Mouse (Mus musculus) liver, embryonic 16.5 days (tissue): ENCODE data around the gene Cplane1. TPM values are rescaled to one million over a fixed set of nuclear protein-coding genes. Genes with fewer than 3 reads are reported as not detected.
A peak's percentile ranks its signal among the peaks of the same experiment; 100 is the strongest.

ENCODE experiments used
- ATAC-seq: fragments of 200-750 bp; cut with Nextera tagmentation; 2 replicates; pipeline ENCODE4 v1.8.0; 2017; ENCODE audit warnings: low read depth, mild to moderate bottlenecking, moderate number of reproducible peaks, moderate library complexity
- H3K27ac ChIP-seq: fragments of 300-500 bp; sonication (generic); 2 replicates; pipeline ENCODE4 v1.5.1; 2014; ENCODE audit warnings: mild to moderate bottlenecking, low read length
- H3K27me3 ChIP-seq: fragments of 300-500 bp; sonication (generic); 2 replicates; pipeline ENCODE4 v1.6.1; 2014; ENCODE audit warnings: low read depth, low read length, mixed read lengths; ENCODE audit not compliant: control insufficient read depth, insufficient read depth
- H3K36me3 ChIP-seq: fragments of 300-500 bp; sonication (generic); 2 replicates; pipeline ENCODE4 v1.6.1; 2014; ENCODE audit warnings: mild to moderate bottlenecking; ENCODE audit not compliant: control insufficient read depth, insufficient read depth
- H3K4me1 ChIP-seq: fragments of 300-500 bp; sonication (generic); 2 replicates; pipeline ENCODE4 v1.6.1; 2014; ENCODE audit warnings: low read depth, low read length, mixed read lengths; ENCODE audit not compliant: control insufficient read depth
- H3K4me2 ChIP-seq: fragments of 300-500 bp; sonication (generic); 2 replicates; pipeline ENCODE4 v1.6.1; 2014; ENCODE audit warnings: low read depth, low read length, mixed read lengths
- H3K4me3 ChIP-seq: fragments of 300-500 bp; sonication (generic); 2 replicates; pipeline ENCODE4 v1.5.1; 2014; ENCODE audit warnings: low read depth, mild to moderate bottlenecking, low read length
- H3K9ac ChIP-seq: fragments of 300-500 bp; sonication (generic); 2 replicates; pipeline ENCODE4 v1.6.1; 2014; ENCODE audit warnings: low read depth, low read length
- H3K9me3 ChIP-seq: fragments of 300-500 bp; sonication (generic); replicated peaks from 2 replicates; pipeline ENCODE4 v1.6.1; 2016; ENCODE audit warnings: low read length; ENCODE audit not compliant: control insufficient read depth
- WGBS: fragments of 180-500 bp; shearing (Covaris S2); extraction: QIAGEN DNeasy Blood & Tissue Kit; methylation state at CpG from one replicate; pipeline ENCODE4 v1.1.7; 2014; ENCODE audit not compliant: insufficient replicate concordance; 5-methylcytosine and 5-hydroxymethylcytosine counted together
- polyA plus RNA-seq: library from polyadenylated mRNA; unstranded; fragments of >200 nt; fragmentation: Nextera tagmentation; extraction: Ambion mirVana; gene quantifications from 2 replicates; pipeline ENCODE4 v1.2.1, GENCODE M21; 2015

Cplane1 gene
- polyA plus RNA-seq, 1 experiment from 2014 or later, result 0.64 TPM

DNA sequence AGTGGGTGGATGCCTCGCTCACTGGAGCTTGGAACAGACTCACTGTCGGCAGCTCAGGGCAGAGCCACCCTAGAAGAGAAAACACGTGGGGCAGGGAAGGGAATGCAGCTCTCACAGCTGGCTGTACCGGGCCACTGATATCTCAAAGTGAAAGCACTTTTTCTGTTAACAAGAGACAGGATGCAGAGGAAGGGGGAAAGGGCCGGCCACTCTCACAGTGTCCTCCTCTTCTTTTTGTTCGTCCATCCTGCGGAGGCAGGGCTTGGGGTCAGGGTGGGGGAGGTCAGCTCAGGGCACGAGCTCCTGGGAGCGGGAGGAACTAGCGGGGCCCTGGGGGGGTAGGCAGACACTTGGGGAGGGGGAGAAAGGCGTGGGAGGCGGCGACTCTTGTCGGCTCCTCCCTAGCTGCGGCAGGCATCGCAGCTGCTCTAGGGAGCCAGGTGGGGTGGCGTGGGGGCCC is 110.4 kb downstream of the Cplane1 start:
- WGBS, result 29% methylated on average over 17 of the region's 17 CpGs
- ATAC-seq, result no peak
- peak overlapping the region; percentile 51 for H3K4me2 ChIP-seq

DNA sequence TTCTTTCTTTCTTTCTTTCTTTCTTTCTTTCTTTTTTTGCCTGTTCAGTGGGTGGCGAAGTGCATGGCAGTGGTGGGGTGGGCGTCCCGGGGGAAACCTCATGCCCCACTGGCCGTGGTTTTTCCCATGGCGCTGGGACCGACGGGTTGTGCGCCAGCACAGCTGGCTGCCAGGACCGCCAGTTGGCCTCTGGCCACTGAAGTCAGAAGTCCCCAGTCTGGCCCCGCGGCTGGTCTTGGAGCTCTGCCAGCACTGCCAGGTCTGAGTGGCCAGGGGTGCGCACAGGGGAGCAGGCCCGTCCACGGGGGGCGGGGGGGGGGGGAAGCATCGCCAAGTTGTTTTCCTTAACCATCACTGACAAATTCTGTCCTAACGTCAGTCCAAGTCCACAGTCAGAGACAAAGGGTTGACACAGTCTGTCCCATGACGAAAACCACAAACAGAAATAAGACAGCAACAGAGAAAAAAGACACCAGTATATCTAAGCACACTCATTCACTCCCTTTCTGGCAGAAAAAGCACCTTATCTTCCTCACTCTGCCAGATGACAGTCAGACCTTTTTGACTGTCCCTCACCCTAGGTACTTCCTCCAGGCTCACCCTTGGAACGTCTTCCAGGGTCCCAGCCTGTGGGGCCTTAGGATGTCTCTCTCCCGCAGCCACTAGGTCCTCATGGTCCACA is 111.2 kb downstream of the Cplane1 start:
- Histone ChIP-seq H3K4me3 (peak overlapping the region; percentile 11; the same call in 1 of the 2 replicates), H3K9ac (no peak overlapping the region), H3K27me3 (no peaks in the 10 kb centered on the region), H3K4me1 (no peaks in the 10 kb centered on the region), H3K27ac (no peak overlapping the region), H3K36me3 (no peaks in the 10 kb centered on the region), H3K9me3 (no peaks in the 10 kb centered on the region), H3K4me2 (peak overlapping the region; percentile 51; the same call in 1 of the 2 replicates)
- 55% methylated on average over 20 of the region's 20 CpGs for WGBS
- ATAC-seq, result no peak

More for the DNA sequence above, 110.4 kb downstream of the Cplane1 start:
- no peaks in the 10 kb centered on the region for H3K36me3 ChIP-seq
- peak overlapping the region; percentile 39 for H3K4me3 ChIP-seq
- H3K9ac ChIP-seq, result no peak overlapping the region
- no peaks in the 10 kb centered on the region for H3K9me3 ChIP-seq
- H3K27ac ChIP-seq, result no peak overlapping the region
- no peaks in the 10 kb centered on the region for H3K27me3 ChIP-seq
- H3K4me1 ChIP-seq, result no peaks in the 10 kb centered on the region

DNA sequence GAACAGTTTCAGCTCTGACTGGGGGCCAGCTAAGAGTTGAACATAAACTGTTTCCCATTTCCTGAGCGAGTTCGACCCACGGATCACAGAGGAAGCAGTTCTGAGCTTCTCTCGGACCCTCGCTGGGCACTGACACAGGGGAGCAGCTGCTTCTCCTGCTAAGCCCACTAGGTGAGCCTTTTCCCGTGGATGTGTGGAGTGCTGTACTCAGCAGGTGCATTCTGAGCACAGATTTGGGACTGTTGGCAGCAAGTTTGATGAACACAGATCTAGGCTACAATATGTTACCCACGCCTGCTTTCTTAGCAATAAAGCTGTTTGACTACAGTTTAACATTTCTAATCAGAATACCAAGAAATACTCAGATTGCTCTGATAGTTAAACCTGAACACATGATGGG is 112.8 kb downstream of the Cplane1 start:
- H3K27me3 ChIP-seq, result no peaks in the 10 kb centered on the region
- WGBS, result 55% methylated on average over 7 of the region's 7 CpGs
- no peak for ATAC-seq
- H3K9ac ChIP-seq, result no peak overlapping the region
- H3K4me2 ChIP-seq, result no peak overlapping the region
- no peak overlapping the region for H3K27ac ChIP-seq
- H3K36me3 ChIP-seq, result no peaks in the 10 kb centered on the region
- H3K9me3 ChIP-seq, result no peaks in the 10 kb centered on the region
- H3K4me3 ChIP-seq, result no peak overlapping the region
- H3K4me1 ChIP-seq, result no peaks in the 10 kb centered on the region

DNA sequence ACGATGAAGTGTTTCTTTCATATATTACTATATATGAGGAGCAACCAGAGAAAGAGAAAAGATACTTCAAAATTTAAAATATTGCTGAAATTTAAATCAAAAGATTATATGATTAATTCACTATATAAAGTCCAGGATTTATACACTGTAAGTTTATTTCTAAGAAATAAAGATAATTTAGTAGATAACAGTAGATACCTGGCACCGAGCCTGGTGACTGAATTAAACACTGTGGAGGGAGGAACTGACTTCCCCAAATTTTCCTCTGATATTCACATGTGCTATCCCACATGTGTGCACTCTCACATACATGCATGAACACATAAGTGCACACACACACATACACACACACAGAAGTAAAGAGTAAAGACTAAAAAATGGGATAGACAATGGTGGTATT is 113.2 kb downstream of the Cplane1 start:
- Histone ChIP-seq H3K27me3 (no peaks in the 10 kb centered on the region), H3K27ac (no peak overlapping the region), H3K4me1 (no peaks in the 10 kb centered on the region), H3K9me3 (no peaks in the 10 kb centered on the region), H3K4me2 (no peak overlapping the region), H3K36me3 (no peaks in the 10 kb centered on the region), H3K9ac (no peak overlapping the region), H3K4me3 (no peak overlapping the region)
- 63% methylated on average over 2 of the region's 2 CpGs for WGBS
- ATAC-seq, result no peak

DNA sequence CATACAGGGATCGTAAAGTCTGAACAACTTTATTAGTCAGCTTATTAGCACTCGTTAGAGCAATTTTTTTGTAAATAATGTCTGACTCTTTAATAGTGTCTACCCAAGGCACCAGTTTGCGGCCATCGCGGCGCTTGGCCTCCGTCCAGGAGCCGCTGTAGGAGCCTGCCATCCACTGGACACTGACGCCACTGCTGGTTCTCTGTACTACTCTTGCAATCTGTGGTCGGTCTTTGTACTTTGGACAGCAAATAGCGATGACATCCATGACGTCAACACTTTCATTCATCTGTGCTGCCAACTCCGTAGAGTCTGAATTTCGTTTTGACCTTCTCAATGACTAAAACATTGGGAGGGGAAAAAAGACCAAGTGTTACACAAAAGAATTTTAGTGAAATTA is 122.3 kb downstream of the Cplane1 start:
- peaks cover 37% of the 10 kb centered on the region for H3K36me3 ChIP-seq
- H3K9ac ChIP-seq, result no peak overlapping the region
- no peak overlapping the region for H3K27ac ChIP-seq
- H3K27me3 ChIP-seq, result no peaks in the 10 kb centered on the region
- no peak for ATAC-seq
- WGBS, result 90% methylated on average over 14 of the region's 14 CpGs
- no peak overlapping the region for H3K4me2 ChIP-seq
- H3K4me1 ChIP-seq, result no peaks in the 10 kb centered on the region
- no peak overlapping the region for H3K4me3 ChIP-seq
- no peaks in the 10 kb centered on the region for H3K9me3 ChIP-seq

DNA sequence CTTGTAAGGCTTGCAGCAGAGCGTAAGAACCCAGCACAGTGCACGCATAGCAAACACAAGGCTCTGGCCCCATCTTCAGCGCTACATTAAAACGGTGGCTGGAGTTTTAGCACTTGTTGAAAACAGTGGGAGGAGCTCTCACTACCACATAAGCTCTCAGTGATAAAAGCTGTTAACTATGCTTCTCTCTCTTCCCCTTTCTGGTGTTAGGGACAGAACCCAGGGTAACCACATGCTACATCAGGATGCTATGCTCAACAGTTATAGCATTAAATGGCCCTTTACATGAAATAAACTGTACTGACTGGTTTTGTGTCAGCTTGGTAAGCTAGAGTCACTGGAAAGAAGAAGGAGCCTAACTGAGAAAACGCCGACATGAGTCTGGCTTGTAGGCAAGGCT is 125.2 kb downstream of the Cplane1 start:
- H3K27me3 ChIP-seq, result no peaks in the 10 kb centered on the region
- no peak overlapping the region for H3K27ac ChIP-seq
- WGBS, result 91% methylated on average over 6 of the region's 6 CpGs
- no peaks in the 10 kb centered on the region for H3K4me1 ChIP-seq
- peaks cover 42% of the 10 kb centered on the region for H3K36me3 ChIP-seq
- H3K9me3 ChIP-seq, result no peaks in the 10 kb centered on the region
- H3K4me3 ChIP-seq, result no peak overlapping the region
- no peak overlapping the region for H3K4me2 ChIP-seq
- H3K9ac ChIP-seq, result no peak overlapping the region
- ATAC-seq, result no peak

DNA sequence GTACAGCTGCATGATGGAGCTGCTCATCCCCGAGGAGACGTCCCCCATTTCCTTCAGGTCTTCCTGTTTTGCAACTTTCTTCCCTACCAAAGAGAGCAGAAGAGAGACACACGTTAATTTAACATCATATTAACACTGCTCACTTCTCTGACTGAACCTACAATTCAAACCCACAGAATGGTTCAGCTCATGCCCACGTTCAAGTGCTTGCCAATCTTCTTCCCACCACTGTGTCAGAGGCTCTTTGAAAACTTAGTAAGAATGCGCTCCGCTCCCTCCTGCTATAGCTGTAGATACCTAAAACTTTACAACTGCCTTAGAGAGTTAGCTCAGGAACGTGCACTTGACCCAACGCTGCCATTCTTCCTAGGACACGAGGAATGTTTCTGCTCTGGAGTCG is 134.0 kb downstream of the Cplane1 start:
- peaks cover 30% of the 10 kb centered on the region for H3K36me3 ChIP-seq
- no peaks in the 10 kb centered on the region for H3K27me3 ChIP-seq
- no peak overlapping the region for H3K27ac ChIP-seq
- no peak for ATAC-seq
- H3K4me3 ChIP-seq, result no peak overlapping the region
- H3K4me1 ChIP-seq, result no peaks in the 10 kb centered on the region
- no peak overlapping the region for H3K4me2 ChIP-seq
- H3K9ac ChIP-seq, result no peak overlapping the region
- 84% methylated on average over 10 of the region's 10 CpGs for WGBS
- no peaks in the 10 kb centered on the region for H3K9me3 ChIP-seq

DNA sequence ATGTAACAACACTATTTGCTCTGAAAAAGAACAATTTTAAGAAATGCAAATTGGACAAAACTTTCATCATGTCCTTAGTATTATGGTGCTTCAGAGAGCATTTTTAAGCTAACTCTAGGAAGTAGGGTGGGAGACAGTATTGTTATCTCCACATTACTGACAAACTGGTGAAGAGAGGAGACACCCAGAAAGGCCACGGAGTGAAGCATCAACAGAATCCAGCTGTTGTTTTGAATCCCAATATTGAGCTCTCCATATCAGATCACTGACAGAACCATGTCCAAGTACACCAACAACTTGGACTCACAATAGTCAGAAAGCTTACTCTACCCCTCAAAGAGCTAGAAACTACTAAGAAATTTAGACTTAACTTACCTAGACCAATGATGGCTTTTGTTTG is 136.6 kb downstream of the Cplane1 start:
- ATAC-seq, result no peak
- Histone ChIP-seq H3K27me3 (no peaks in the 10 kb centered on the region), H3K9me3 (no peaks in the 10 kb centered on the region), H3K27ac (no peak overlapping the region), H3K4me1 (no peaks in the 10 kb centered on the region), H3K4me2 (no peak overlapping the region), H3K36me3 (peaks cover 25% of the 10 kb centered on the region), H3K4me3 (no peak overlapping the region), H3K9ac (no peak overlapping the region)
- 58% methylated on average over 1 of the region's 1 CpGs for WGBS

DNA sequence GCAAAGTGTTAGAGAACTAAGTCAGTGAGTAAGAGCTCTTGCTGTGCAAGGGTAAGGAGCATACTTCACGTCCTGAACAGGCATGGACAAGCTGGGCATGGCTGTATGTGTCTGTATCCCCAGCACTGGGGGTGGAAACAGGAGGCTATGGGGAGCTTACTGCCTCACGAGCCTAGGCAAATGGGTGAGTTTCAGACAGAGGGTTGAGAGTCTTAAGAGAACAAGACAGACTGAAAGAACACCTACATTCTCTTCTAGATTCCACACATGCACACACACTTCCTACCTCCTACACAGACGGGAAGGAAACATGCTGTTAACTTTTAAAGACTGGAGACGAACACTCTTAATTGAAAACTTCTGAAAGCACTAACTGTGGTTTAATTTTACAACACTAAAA is 148.5 kb downstream of the Cplane1 start:
- Histone ChIP-seq H3K4me3 (no peak overlapping the region), H3K9me3 (no peaks in the 10 kb centered on the region), H3K36me3 (peaks cover 16% of the 10 kb centered on the region), H3K27ac (no peak overlapping the region), H3K9ac (no peak overlapping the region), H3K27me3 (no peaks in the 10 kb centered on the region), H3K4me1 (no peaks in the 10 kb centered on the region), H3K4me2 (no peak overlapping the region)
- ATAC-seq, result no peak
- WGBS, result 85% methylated on average over 4 of the region's 4 CpGs
